Mouse (Mus musculus) cerebellum, adult 11-12 months (tissue): ENCODE measurements around the gene Cep128.
"Not testable (repeated sequence)": the region's sequence is repeated elsewhere in the genome, so short reads cannot be mapped to it uniquely, and the experiment has no call there.

Experiments
- DNase-seq: peaks from one replicate; pipeline ENCODE4 v3.0.0; 2022

The Cep128 gene

DNA sequence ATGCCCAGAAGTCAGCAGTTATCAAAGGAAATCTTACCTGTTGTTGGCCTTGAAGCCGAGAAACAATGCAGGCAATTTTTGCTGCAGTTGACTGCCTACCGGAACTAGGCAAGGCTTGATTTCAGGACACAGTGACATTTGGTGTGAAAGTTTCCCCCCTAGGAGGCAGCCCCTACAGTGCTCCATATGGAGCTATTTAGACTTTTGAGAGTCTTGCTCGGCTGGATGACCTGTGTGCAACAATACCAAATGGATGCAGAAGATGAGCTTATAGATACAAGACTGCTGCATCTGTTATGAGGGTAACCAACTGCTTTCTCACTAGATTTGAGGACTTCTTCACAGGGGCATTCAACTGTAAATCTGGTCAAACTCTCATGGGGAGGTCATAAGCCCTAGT lies 331.9 kb downstream of the Cep128 start:
- peak; percentile 63 for DNase-seq

DNA sequence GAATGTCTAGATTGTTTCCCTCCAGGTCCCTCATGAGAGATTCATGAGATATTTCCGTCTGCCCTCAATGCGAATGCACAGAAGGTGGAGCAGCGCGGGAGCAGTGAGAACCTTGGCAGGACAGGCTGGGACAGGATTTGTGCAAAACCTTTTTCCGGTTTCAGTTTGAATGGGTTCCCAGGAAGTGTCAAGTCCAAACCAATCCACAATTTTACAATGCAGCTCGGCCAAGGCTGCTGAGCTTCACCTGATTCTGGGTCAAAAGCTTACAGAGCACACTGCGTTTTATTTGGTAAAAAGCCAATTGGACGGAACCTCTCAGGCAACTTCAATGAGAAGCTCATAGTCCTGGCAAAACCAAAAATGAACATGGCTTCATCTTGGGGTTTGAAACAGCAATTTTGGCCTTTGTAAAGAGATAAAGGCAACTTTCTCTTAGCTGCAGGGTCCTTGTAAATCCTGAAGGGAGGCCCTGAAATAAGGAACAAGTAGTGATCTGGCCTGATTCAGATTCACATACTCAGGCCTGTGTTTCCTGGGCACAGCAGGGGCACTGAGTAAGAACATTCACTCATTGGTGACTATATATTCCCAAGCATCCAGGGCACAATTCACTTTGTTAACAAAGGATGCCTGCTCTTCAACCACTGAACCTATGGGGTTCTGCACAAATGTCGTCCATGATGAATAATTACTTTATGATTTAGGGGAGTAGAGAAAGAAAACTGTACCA lies 333.4 kb downstream of the Cep128 start:
- DNase-seq = peak; percentile 98

DNA sequence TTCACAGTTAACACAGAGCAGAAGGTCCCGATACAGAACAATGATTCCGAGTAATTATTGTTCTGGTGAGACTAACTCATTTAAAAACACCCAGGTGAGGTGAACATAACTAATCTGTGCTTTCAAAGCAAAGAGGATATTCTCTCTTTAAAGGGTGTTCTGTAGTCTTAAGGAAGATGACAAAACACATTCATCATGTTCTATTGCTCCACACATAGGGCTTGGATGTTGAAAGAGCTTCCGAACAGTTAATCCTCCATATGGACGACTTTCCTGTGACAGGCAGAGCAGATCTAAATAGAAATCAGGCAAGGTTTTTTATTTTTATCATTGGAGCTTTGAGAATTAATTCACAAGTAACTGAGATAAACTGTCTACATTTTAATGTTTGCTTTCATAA lies 342.8 kb downstream of the Cep128 start:
- DNase-seq = no peak

DNA sequence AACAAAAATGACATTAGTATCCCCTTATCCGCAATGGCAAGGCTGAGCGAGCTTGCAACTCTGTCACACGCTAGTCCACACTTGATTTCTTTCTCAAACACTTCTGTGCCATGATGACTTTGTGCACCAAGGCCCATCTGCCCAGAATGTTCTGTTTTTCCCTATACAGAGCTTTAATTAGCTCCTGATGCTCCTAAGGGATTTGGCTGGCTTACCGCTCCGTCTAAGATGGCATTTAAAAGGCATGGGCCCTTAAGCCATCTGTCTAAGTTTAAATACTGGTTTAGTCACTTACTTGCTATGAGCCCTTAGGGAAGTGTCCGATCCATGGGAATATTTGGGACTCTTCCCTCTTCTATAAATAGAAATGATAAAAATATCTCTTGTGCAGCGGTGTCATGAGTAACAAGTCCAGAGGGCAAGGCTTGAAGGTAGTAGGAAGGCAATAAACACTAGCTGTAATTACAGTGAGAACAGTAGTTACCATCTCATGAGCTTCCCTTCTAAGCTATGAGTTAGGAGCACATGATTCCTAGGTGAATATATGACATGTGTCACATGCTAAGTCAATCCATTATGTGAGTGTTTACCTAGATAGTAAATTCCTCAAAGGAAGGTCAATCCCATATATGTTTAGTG lies 343.8 kb downstream of the Cep128 start:
- DNase-seq = no peak

DNA sequence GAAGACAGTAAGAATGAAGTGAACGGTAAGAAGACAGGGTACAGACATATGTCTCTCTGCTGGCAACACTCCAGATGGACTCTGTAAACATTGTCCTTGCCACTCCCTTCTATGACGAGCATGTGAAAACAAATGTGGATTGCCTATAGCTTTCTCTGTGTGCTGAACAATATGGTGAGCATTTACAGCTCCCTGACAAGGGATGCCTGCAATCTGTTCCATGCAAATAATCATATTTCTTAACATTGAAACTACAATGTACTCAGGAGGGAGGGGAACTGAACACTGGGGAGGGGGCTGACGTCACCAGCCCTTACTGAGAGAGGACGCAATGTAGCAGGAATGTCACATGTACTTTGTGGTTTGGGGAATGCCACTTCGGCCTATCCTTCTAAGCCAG lies 355.1 kb downstream of the Cep128 start:
- DNase-seq = no peak

DNA sequence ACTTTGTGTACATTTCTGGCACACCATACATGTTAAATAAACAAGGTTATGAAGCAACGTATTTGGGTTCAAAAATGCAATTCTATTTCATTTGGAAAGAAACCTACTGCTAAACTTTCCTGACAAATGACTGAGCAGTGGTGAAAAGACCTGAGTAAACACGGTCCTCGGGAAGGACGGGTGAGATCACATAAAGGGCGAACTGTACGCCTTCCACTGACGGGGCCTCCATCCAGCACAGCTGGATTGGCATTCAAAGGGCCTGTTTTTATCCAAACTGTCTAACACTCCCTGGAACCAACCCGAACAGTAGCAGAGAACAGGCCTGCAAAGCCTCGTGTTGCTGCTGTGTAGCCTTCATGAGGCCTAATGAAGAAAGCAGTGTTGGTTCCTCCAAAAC lies 356.5 kb downstream of the Cep128 start:
- DNase-seq = no peak

DNA sequence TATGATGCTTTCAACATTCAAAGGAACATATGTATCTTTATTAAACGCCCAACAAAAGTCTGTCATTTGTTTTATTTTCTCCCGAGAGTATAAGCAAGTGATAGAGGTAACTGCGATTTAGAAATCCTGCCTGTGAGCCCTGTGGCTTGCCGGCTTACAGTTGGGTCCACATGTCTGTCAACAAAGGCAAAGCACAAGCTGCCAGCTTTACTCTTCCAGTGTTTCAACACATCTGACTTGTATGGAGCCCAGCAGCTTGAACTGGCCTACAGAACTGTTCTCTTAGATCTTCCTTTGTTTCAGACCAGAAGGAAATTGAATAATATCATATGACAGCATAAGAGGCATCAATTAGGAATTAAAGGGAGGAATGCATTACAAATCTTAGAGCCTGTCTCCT lies 357.1 kb downstream of the Cep128 start:
- DNase-seq = no peak

DNA sequence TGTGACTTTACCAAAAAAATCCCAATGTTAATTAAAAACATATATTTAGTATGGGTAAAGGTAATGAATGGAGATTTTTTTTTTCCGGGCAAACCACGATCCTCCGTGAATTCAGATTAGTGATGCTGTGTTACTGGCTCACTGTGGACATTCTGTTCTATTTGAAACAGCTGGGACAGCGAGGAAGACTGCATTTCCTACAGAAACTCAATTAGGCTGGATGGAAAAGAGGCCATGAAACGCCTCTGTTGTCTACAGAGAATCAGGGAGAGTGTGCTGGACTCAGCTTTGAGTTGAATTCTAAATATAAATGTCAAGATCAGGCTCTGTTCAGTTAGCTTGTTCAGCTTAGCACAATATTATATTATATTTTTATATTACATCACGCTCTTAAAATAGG lies 369.1 kb downstream of the Cep128 start:
- no peak for DNase-seq

DNA sequence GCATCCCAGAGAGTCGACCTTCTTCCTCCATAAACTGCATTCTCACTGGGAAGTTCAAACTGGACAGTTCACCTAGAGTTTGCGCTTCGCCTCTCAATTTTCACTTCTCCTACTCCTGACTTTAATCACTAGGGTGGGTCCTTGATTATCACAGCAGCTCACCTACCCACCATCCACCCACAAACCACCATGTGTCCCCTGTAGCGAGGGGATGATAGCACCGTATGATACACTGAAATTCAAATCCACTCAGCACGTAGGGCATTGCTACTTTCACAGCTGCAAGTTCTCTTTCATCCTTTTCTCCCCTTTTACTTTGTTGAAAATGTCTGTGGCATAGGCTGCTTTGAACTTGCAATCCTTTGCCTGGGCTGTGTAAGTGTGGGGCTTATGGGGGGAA lies 371.2 kb downstream of the Cep128 start:
- no peak for DNase-seq

DNA sequence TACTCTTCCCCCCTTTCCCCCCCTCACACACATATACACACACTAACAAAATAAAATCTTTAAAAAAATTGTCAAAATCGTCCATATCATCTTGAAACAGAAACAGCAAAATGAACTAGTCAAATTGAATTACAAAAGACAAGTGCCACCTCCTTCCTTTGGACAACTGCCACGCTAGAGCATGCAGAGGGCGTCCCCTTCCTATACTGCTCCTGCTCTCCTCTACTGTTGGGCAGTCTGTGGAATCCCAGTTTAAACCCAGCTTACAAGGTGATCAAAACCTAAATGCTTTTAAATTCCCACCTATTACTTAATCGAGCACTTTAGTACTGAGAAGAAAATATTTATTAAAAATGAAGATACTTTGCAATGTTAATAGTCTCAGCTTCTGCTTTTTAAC lies 372.0 kb downstream of the Cep128 start:
- DNase-seq = no peak

DNA sequence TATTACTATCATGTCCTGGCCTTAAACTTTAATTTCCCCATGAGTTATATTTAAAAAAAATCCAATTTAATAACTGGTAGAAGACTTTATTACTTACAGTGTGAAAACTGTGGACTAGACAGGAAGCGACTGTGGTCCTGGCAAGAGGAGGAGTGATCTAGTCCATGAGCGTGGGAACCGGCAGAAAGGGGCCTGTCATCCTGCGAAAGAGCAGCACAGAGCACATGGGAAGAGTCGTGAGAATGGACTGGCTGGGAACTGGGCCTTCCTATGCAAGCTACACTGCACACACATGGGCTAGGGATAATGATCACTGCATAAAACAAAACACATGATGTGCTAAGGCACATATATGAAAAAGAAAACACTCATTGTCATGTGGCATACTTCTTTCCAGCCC lies 375.5 kb downstream of the Cep128 start:
- DNase-seq = no peak

DNA sequence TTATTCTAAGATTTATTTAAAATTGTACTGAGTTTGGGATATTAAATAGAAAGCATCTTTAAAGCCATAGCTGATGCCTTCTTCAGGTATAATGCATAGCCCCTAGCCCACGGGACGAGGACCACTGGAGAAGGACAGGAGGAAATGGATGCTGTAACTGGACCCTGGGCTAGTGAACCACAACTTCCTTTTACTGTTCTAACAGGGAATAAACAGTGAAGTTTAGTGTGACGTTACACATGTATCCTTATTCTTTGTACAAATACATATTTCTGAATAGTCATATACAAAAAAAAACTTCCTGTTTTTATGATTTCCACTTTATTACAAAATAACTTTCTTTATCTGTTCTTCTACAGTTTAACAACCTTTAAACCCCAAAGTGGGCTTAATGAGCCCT lies 376.0 kb downstream of the Cep128 start:
- DNase-seq = no peak

DNA sequence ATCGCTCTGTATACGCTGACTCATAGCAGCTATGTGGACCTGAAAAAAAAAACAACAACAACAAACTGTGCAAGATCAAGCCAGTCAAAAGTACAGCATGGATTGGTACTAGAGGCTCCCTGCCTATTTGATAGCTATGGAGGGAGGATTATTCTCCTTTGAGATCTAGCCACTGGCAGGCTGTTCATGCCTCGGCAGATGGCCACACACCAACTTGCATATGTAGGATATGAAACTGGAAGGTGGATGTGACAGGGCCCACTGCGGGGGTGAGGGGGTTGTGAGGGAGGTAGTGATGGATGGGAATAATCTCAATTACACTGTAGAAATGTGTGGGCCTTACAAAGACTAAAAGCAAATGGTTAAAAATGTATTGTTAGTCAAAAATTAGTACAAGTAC lies 386.7 kb downstream of the Cep128 start:
- DNase-seq = no peak

DNA sequence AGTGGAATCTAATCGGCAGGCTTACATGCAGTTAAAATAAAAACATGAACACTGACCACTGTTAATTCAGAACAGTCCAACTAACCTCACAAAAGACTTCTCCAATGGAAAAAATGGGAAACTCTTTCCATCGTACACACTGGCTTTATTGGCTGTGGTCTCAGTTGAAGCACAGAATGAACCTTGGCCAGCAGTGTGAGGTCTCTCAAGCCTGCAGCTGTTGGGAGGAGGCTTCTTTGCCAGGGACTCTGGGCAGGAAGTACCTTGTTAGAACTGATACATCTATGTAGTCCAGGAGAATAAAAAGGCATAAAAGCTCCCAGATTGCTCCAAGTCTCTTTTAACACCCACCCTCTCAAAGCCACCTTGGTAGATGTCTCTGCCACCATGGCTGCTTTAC lies 390.9 kb downstream of the Cep128 start:
- DNase-seq = no peak

DNA sequence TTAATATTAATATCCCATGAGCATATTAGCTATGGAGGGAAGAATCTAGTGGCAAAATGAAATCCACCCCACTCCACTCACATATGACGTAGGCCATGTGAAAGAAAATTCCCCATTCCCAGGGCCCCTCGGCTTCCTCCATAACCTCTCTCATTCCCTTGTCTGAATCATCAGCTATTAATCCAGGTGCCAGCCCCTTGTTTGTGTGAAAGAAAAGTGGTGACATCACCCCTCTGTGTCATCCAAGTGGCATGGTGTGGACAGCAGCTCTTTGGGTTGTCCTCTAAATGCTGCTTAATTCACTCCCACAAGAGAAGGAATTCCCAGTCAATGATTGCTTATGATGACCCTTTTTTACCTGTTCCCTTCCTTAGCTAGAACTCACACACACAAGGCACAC lies 396.4 kb downstream of the Cep128 start:
- DNase-seq = no peak

DNA sequence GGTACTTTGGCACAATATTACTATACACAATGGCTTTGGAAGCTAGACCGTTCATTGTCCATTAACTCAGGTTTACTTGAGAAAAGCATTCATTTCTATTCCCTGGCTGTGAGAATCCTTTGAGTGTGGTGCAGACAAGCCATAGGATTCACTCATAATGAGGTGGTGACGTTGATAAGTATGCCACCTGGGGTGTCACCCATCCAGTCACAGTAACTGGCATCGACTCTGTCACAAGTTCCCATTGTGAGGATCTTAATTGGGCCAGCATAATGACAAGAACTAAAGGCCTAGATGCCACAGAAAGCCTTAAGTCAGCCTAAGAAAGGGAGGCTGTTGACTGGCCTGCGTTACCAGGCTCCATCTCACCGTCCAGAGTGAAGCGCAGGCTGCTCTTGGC lies 396.9 kb downstream of the Cep128 start:
- DNase-seq = no peak

DNA sequence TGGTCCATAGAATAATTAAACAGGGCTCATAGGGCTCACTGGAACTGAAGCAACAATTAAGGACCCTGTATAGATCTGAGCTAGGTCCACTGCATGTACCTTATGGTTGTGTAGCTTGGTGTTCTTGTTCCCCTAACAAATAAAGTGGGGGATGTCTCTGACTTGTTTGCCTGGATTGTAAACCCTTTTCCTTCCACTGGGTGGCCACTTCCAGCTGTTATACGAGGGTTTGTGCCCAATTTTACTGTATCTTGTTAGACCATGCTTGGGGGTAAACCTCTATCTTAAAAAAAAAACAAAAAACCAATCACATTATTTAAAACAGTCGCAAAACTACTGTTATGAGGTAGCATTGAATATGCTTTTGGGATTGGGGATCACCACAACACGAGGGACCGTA lies 402.2 kb downstream of the Cep128 start:
- DNase-seq = no peak

DNA sequence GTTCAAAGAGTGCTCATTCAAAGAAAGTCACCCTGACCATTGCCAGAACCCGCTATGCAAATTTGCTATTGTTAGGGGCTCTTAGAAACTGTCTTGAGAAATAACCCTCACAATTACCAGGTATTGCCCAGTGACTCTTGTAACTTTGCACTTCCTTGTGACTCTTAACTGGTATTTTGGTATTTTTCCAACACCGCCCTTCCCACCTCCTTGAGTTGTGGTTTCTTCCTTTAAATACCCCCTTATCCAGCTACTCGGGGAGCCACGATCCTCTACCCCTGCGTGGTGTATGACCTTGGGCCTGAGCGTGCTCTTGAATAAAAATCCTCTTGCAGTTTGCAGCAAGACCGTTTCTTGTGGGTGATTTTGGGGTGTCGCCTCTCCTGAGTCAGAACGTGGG lies 407.8 kb downstream of the Cep128 start:
- not testable (repeated sequence) for DNase-seq

DNA sequence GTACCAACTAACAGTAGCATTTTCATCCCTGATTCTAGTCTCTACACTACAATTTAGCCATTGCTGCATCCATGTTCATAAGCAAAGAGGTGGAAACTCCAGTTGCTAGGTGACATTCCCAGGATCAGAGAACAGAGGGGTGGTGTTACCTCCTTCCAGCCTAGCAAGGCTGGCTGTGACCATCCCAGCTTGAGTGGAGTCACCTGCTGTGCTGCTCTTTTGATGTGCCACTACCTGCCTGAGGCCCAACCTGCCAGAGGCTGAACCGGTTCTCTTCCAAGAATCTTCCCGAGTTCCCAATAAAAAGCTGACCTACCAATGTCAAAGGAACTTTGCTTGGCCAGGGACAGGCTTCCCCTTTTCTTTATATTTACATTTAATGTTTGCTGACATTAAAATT lies 408.8 kb downstream of the Cep128 start:
- DNase-seq = no peak

DNA sequence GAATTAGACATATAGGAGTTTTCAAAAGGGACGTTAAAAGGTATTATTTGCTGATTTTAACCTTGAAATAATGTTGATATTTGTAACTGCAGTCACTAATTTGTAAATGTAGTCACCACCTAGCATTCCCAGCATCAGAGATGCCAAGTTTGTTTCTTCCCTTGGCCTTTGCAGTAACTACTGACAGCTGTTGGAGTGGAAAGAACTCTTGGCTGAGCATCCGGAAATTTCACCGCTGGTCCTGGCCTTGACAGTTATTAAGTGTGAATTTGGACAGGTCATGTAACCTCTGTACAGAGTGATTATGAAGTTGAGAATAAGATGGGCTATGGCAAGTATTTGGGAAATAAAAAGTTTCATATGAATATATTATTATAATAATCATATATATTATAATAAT lies 413.1 kb downstream of the Cep128 start:
- no peak for DNase-seq

DNA sequence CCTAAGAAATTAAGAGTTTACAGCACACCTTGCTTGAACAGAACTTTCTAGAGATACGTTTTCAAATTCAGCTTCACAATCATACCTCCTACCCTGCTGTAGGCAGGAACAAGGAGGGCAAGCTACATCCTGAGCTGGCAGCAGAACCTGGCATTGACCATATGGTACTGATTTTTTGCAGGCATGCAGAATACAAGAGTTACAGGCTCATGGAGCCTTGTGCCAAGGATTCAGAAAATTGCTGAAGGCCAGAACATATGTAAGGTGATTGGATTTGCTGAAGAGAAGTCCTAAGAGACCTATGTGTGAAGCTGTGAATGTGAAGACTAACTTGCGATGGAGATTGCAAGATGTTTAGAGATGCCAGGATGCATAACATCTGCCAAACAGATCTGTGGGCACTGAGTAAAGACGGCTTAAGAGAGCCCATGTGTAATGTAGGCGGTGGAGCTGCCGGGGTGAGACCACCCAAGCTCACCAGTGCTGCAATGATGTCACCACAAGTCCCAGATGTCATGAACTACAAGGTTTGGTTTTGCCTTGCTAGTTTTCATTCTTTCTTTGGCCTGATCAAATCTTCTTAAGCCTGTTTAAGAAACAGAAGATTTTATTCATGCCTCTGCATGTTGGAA lies 422.7 kb downstream of the Cep128 start:
- peak; percentile 92 for DNase-seq

DNA sequence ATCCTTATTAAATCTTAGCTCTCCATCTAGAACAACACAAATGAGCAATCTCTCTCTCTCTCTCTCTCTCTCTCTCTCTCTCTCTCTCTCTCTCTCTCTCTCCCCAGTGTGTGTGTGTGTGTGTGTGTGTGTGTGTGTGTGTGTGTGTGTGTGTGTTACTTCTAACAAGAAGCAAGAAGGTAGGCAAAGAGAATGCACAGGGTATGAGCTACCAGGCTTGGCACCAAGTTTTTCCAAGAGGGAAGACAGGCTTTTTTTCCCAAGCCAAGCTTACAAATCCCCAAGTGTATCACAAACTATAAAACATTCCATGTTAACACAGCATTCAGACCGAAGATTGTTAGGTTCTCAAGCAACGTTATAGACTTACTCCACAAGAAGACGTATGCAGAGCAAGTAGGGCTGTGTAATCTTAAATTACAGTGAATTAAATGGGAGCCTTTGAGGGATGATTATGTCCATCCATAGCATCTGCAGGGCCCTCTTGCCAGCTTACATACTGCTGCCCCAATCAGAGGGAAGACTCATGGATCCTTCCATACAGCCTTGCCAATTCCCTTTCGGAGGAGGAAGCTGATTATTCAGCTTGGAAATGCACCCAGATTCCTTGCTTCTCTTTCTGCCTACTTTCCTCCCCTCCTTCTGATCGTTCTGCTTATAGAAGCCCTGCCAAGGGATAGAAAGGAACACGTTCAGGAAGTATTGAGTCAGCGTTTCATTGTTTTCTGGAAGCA lies 429.3 kb downstream of the Cep128 start:
- no peak for DNase-seq
